Mouse (Mus musculus) liver, adult 2 months (tissue): ENCODE data around the gene Ankib1. TPM values are rescaled to one million over a fixed set of nuclear protein-coding genes. Genes with fewer than 3 reads are reported as not detected.

Experiments used
- DNase-seq: peaks from one replicate; pipeline ENCODE4 v3.0.0-alpha.2; 2011; ENCODE audit warnings: low read depth, low spot score; ENCODE audit errors: extremely low read depth
- H3K27ac ChIP-seq: fragments of 200-500 bp; replicated peaks from 2 replicates; pipeline ENCODE4 v1.5.1; 2012; ENCODE audit warnings: low read depth, mild to moderate bottlenecking, control low read depth, inconsistent platforms, low read length; ENCODE audit not compliant: insufficient read depth
- H3K27me3 ChIP-seq: fragments of 200-500 bp; 2 replicates; pipeline ENCODE4 v1.6.1; 2012; ENCODE audit warnings: mild to moderate bottlenecking, moderate library complexity, low read length, inconsistent platforms; ENCODE audit not compliant: control insufficient read depth, insufficient read depth
- H3K36me3 ChIP-seq: fragments of 200-500 bp; 2 replicates; pipeline ENCODE4 v1.6.1; 2012; ENCODE audit warnings: low read length, inconsistent platforms; ENCODE audit not compliant: control insufficient read depth, insufficient read depth
- H3K4me1 ChIP-seq: fragments of 200-500 bp; 2 replicates; pipeline ENCODE4 v1.6.1; 2011; ENCODE audit warnings: low read length; ENCODE audit not compliant: control insufficient read depth, insufficient read depth
- H3K4me3 ChIP-seq: fragments of 200-500 bp; 2 replicates; pipeline ENCODE4 v1.5.1; 2011; ENCODE audit warnings: low read depth, mild to moderate bottlenecking, control low read depth, low read length, moderate library complexity; ENCODE audit not compliant: insufficient read depth
- H3K79me2 ChIP-seq: fragments of 200-500 bp; 2 replicates; pipeline ENCODE4 v1.6.1; 2012; ENCODE audit warnings: inconsistent platforms, mild to moderate bottlenecking, low read length, moderate library complexity; ENCODE audit not compliant: control insufficient read depth, insufficient read depth
- H3K9ac ChIP-seq: fragments of 200-500 bp; 2 replicates; pipeline ENCODE4 v1.6.1; 2012; ENCODE audit warnings: low read depth, mild to moderate bottlenecking, control low read depth, inconsistent platforms, low read length
- CTCF ChIP-seq: fragments of 200-500 bp; IDR thresholded peaks from 2 replicates; pipeline ENCODE4 v1.5.1; 2011; ENCODE audit warnings: low read depth, low read length, control low read depth
- POLR2A ChIP-seq: fragments of 200-500 bp; IDR thresholded peaks from 2 replicates; pipeline ENCODE4 v1.6.1; 2011; ENCODE audit warnings: low read length, control low read depth; ENCODE audit not compliant: insufficient read depth; ENCODE audit errors: extremely low read depth
- WGBS: fragments of 180-500 bp; shearing (Covaris S2); methylation state at CpG from one replicate; pipeline ENCODE4 v1.1.7; 2018; 5-methylcytosine and 5-hydroxymethylcytosine counted together
- polyA plus RNA-seq: library from polyadenylated mRNA; depleted of rRNA; stranded (reverse); fragments of >200 nt; gene quantifications from 2 replicates; pipeline ENCODE4 v1.2.3, GENCODE M21; 2012
- total RNA-seq: library from RNA; depleted of rRNA; stranded (reverse); fragments of >200 nt; gene quantifications from 2 replicates; pipeline ENCODE4 v1.2.3, GENCODE M21; 2014

The Ankib1 gene
- total and polyA plus RNA-seq, 2 experiments: 4.4 to 15.9 TPM

- no peak for DNase-seq
- Histone ChIP-seq H3K27me3 (no peaks in the 10 kb centered on the region), H3K4me3 (no peak overlapping the region), H3K79me2 (no peaks in the 10 kb centered on the region), H3K27ac (no peak overlapping the region), H3K4me1 (no peaks in the 10 kb centered on the region), H3K9ac (no peak overlapping the region), H3K36me3 (peaks cover 16% of the 10 kb centered on the region)
- 92% methylated on average over 4 of the region's 4 CpGs for WGBS
- no peak for TF ChIP-seq POLR2A
- TF ChIP-seq CTCF: no peak
These were observed 83.4 kb downstream of the Ankib1 start for GRCm38 (mm10) chr5:3719371-3719770.

- no peak overlapping the region for H3K4me3 ChIP-seq
- H3K9ac ChIP-seq: no peak overlapping the region
- H3K79me2 ChIP-seq: no peaks in the 10 kb centered on the region
- no peaks in the 10 kb centered on the region for H3K4me1 ChIP-seq
- no peak for TF ChIP-seq CTCF
- TF ChIP-seq POLR2A: no peak
- DNase-seq: no peak
- no peak overlapping the region for H3K27ac ChIP-seq
- peaks cover 12% of the 10 kb centered on the region for H3K36me3 ChIP-seq
- WGBS: 98% methylated on average over 5 of the region's 5 CpGs
- H3K27me3 ChIP-seq: no peaks in the 10 kb centered on the region
These were observed 86.9 kb downstream of the Ankib1 start for GRCm38 (mm10) chr5:3715800-3716199.

DNA sequence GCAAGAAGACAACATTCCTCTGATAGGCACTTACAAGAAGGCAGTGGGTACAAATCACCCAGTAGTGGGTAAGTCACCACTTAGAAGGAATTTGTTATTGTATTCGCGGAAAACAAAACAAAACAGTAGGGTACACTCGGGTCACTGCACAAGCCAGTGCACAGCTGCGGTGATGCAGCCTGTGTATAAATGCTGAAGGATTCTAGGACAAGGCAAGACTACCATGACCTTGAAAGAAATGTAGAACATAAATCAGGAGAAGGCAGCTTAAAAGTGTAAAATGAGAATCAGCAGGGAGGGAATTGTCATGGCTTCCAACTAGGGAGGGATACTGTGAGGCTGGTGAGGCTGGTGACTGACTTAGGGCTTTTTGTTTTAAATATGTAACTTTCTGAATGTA lies 100.5 kb downstream of the Ankib1 start:
- no peak overlapping the region for H3K27ac ChIP-seq
- no peaks in the 10 kb centered on the region for H3K27me3 ChIP-seq
- H3K4me3 ChIP-seq: no peak overlapping the region
- 97% methylated on average over 4 of the region's 4 CpGs for WGBS
- no peak for DNase-seq
- no peaks in the 10 kb centered on the region for H3K4me1 ChIP-seq
- TF ChIP-seq CTCF (no peak), POLR2A (no peak)
- H3K9ac ChIP-seq: no peak overlapping the region
- H3K79me2 ChIP-seq: no peaks in the 10 kb centered on the region
- peaks cover 12% of the 10 kb centered on the region for H3K36me3 ChIP-seq

DNA sequence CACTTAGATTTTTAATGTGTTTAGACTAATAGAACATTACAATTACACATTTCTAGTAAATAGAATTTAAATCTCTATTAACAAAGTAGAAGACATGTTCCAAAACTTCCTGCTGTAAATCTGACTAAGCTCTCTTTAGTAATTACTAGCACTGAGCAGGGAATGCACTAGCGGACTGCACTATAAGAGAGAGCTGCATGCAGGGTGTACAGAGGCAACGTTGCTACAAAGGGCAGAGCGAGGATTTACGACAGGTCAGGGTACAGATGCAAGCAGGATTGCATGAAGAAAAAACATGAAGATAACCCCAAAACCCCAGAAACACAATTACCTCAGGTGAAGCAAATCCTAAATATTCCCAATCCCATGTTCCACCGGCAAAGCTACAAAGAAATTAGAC lies 102.7 kb downstream of the Ankib1 start:
- no peak for DNase-seq
- 96% methylated on average over 5 of the region's 5 CpGs for WGBS
- Histone ChIP-seq H3K27ac (no peak overlapping the region), H3K9ac (no peak overlapping the region), H3K4me3 (no peak overlapping the region), H3K79me2 (no peaks in the 10 kb centered on the region), H3K36me3 (peaks cover 11% of the 10 kb centered on the region), H3K27me3 (no peaks in the 10 kb centered on the region), H3K4me1 (no peaks in the 10 kb centered on the region)
- TF ChIP-seq POLR2A (no peak), CTCF (no peak)

GRCm38 (mm10) chr5:3696031-3696430 lies 106.7 kb downstream of the Ankib1 start:
- peaks cover 25% of the 10 kb centered on the region for H3K36me3 ChIP-seq
- H3K79me2 ChIP-seq: no peaks in the 10 kb centered on the region
- TF ChIP-seq CTCF (no peak), POLR2A (no peak)
- no peaks in the 10 kb centered on the region for H3K27me3 ChIP-seq
- no peak for DNase-seq
- H3K4me3 ChIP-seq: no peak overlapping the region
- no peaks in the 10 kb centered on the region for H3K4me1 ChIP-seq
- no peak overlapping the region for H3K9ac ChIP-seq
- WGBS: 84% methylated on average over 3 of the region's 3 CpGs
- H3K27ac ChIP-seq: no peak overlapping the region

DNA sequence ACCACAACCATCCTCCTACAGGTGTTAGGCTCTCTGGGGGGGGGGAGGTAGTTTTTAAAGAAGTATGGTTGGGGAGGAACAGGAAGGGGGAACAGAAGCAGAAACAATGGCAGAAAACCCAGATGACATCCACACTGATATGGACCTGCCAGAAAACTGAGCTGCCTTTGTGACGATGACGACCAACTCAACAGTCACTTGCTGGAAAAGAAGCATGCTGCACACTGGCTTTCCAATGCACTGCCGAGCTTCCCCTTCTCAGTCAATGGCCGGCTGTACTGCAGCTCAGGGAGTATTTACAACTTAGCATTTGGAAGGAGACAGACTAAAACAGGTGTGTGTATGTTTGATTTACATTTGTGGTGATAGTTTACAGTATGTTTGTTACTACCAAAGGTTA lies 107.5 kb downstream of the Ankib1 start:
- H3K4me1 ChIP-seq: no peaks in the 10 kb centered on the region
- WGBS: 91% methylated on average over 4 of the region's 4 CpGs
- peaks cover 21% of the 10 kb centered on the region for H3K36me3 ChIP-seq
- no peaks in the 10 kb centered on the region for H3K27me3 ChIP-seq
- no peak for DNase-seq
- H3K27ac ChIP-seq: no peak overlapping the region
- H3K4me3 ChIP-seq: no peak overlapping the region
- H3K9ac ChIP-seq: no peak overlapping the region
- no peaks in the 10 kb centered on the region for H3K79me2 ChIP-seq
- TF ChIP-seq CTCF: no peak
- TF ChIP-seq POLR2A: no peak
